Mouse (Mus musculus): ENCODE measurements around the gene Trip6.

The Trip6 gene

DNA sequence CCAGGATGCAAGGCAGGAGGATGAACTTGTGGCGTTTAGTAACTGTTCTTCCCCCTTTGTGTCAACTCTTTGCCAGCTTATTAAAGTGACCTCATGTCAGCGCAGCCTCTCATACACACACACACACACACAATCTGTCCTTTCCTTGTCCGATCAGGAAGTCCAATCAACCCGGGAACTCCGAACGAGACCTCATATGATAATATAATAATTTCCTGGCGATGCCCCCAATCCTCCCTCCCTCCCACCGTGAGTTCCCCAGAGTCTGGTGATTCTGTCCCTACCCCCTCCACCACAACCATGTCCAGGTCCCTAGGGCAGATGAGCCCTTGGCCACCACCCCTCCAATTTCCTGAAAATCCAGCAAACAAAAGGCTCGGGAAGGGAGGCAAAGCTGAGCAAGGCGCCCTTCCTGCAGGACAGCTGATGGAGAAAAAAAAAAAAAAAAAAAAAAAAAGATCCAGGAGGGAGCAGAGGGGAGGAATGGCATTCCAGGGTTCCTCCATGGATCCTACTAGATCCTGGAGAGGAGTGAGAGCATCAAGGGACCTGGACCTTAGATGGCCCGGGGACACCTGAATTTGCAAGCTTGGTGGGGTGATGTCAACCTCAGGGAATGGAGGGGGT, 24.6 kb upstream of the Trip6 start:
- DNase-seq (ENCODE audit: low read depth, low spot score), result peak; percentile 46

DNA sequence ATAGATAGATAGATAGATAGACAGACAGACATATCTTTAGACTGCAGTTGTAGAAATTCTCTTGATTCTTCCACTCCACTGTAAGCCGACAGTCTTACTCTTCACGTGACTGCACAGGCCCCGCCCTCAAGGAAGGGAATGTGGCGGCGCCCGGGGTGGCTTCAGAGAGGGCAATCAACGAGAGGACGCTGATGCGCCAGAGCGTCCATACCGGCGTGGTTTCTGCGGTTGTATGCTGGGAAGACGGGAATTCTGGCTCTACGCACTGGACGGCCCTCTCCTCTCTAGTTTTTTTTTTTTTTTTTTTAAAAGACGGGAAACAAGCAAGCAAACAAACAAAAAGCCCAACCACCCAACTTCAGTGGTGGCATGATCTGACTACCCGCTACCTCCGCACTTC, 24.1 kb upstream of the Trip6 start:
- DNase-seq (ENCODE audit: low read depth, low spot score), result peak; percentile 96

DNA sequence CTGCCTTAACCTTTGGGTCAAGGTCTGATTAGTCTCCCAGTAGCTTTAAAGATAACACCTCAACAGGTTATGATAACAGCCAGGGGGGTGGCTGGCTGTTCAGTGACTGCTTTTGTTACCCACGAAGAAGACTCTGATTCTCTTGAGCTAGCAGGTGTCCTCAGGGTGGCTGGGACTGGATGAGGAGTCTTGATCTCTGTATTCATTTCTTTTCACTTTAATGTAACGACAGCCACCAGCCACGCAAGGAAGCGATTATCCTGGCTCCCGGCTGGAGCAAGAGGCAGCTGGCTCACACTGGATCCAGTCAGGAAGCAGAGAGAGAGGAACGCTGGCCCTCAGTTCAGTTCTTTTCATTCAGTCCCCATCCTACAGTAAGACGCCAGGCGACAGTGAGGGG, 23.0 kb upstream of the Trip6 start:
- peak; percentile 97 for DNase-seq (ENCODE audit: low read depth, low spot score)

DNA sequence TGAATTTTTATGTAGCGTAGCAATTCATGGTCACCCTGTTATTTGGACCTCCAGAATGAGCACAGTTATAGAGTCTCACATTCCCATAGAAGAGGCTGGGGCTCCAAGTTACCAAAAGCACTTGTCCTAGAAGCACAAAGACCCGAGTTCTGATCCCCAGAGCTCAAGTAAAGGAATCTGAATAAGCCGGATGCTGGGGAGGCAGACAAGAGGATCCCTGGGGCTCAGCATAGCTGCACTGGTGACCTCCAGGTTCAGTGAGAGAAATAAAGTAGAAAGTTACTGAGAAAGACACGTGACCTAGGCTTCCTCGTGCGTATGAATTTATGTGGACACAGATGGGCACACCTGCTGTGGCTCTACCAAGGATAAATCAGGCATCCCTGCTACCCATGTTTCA, 20.9 kb upstream of the Trip6 start:
- DNase-seq (ENCODE audit: low read depth, low spot score), result no peak

DNA sequence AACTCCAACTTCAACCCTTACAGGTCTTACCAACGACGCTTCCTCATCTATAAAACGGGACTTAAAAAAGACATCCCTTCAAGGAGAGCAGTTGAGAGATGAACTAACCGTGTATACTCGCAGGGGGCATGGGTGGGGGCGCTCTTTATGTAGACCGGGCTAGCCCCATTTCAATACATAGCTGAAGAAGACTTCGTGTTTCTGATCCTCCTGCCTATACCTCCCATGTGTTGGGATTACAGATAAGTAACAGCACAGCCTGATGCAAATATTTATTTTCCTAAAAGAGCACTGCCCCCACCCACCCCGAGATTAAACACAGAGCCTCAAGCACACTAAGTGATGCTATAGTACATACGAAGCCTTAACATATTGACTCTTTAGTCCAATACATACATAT, 20.1 kb upstream of the Trip6 start:
- no peak for DNase-seq (ENCODE audit: low read depth, low spot score)

DNA sequence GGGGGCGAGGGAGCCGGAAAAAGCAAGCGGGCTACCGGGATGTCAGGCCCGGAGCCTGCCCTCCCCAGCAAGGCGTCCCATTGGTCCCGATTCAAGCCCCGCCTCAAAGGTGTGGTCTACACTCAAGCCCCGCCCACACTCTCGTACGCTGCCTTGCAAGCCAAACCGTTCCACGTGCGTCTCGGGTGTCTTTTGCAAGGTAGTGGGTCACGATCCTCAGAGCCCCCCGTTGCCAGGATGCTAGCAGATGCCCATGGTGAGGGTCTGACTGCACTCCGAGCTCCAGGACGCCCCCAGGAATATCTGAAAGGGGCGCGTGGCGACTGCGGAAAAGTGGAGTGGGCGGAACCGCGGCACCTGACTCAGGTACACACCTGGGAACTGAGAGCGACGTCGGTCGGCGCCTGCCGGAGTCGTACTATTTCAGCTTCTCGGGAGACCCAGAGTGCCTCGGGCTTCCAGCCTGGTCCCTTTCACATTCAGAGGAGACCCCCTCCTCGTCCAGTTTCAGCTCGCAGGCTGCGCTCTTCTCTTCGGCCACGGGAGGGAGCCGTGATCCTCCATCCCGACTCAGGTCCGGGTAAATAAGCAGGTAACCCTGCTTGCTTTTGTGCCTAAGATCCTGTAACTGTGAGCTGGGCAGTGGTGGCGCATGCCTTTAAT, 19.4 kb upstream of the Trip6 start, which contains the start of gene Slc12a9:
Slc12a9 (minus strand) TSS at position 86 of the 663 bp plus-strand sequence.
- DNase-seq (ENCODE audit: low read depth, low spot score), result peak; percentile 97

DNA sequence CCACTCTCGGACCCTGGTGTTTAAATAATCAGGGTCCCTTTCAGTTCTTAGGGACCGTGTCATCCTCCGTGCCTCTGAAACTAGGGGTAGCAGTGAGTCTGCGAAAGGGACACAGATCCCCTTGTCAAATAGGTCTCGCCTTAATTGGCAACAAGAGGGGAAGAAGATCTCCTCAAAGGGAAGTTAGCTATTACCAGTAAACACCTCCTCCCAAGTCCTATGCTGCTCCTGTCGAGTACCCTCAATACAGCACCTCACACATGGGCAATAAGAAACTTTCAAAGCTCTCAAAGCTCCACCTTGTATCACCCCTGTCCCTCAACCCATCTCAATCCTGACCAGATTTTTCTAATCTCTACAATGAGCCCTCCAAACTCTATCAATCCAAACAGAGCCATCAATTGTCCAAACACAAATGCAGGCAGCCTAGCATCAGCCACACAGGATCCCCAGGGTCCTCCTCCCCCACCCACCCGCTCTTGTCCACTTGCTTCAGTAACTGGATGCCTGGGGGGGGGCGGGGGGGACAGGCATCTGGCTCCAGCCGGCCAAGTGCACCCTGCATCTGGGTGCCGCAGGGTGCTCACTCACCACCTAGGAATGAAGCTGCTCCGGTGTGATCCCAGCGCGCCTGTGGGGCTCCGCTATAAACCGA, 18.8 kb upstream of the Trip6 start:
- no peak for DNase-seq (ENCODE audit: low read depth, low spot score)

DNA sequence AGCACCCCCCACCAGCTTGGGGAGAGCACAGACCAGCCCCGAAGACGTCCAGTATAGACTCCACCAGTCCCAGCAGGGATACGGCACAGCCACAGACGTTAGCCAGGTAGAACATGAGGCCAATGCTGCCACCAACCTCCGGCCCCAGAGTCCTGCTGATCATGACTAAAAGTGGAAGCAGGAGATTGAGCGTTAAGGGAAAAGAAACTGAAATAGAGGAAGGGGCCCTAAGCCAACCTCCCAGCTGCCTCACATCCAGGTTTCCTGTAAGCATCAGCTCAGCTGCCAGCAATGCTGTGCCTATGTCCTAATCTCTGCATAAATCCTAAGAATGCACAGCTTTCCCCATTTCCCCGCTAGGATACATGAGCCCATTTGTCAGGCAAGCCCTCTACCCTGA, 16.7 kb upstream of the Trip6 start:
- no peak for DNase-seq (ENCODE audit: low read depth, low spot score)

DNA sequence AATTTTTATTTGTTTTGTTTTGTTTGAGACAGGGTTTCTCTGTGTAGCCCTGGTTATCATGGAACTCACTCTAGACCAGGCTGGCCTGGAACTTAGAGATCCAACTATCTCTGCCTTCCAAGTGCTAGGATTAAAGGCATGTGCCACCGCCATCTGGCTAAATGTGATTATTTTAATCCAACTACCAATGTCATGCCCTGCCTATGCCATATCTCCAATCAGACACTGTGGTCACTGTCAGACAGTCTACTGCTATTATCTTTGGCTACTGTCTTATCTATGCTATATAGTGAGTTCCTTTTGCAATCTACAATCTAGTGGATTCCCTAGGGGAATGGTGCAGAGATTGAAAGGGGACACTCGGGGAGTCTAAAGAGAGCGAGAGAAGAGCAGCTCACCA, 6.8 kb upstream of the Trip6 start:
- DNase-seq (ENCODE audit: low read depth, low spot score), result no peak

DNA sequence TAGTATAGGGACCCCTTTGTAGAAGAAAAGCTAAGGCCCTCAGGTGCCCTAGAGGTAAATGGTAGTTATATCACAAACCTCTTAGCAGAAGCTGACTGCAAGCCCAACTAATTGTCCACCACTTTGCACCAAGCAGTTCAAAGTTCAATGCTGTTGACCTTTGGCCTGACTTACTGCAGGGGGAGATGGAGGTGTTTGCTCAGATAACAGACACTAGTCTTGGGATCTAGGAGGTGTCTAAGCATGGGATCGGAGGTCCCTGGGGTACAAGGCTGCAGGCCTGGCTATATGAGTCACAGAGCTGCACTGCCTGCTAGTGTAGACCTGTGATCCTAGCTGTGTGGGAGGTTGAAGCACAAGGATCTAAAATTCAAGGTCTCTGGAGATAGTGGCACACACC, 4.4 kb upstream of the Trip6 start:
- no peak for DNase-seq (ENCODE audit: low read depth, low spot score)

DNA sequence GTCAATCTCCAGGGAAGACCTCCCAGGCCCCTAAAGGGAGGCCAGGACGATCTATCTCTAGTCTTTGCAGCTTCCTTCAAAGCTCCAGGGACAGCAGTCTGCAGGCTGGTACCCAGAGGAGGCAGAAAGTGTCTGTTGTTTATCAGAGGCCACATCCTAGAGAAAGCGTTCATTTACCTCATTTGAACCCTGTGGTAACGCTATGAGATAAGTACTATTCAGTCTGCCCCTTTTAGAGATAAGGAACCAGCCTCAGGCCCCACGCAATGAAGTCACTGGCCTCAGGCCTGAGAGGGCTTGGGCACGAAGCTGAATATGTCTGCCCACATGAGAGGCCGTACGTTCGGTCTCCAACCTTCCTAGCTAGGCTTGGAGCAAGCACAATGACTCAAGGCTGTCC, 3.2 kb upstream of the Trip6 start:
- DNase-seq (ENCODE audit: low read depth, low spot score), result no peak

DNA sequence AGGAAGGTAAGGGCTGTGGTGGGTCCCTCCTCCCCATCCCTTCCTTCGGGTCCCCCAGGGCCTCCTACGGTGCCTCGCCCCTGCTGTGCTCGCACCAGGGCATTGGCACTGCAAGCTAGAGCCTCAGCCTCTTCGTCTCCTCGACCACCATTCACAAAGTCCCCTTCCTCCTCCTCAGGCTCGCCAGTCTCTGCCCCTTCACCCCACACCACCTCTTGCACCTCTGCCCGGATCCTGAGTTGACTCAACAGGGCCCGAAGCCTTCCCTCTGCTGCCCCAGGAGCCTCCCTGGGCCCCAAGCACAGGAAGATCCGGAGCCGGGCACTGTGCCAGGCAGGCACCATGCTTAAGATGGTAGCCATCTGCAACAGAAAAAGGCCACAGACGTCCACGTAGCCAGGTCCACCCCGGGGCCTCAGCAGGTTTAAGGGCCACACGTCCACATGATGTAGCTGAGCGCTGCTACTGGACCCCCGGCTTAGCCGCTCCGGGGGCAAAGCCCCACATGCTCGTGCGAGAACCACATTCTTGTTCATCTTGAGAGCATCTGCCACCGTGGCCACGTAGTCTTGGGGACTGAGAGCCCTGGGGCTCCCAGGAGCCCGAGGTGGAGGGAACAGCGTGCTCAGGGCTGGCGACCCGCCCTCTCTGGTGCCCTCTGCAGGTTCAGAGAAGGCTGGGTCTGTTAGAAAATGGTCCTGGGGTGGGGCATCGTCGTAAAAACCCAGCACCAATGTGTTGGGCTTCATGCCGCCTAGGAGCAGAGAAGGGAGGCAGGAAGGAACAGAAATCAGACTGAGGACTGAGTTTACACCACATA, 1.1 kb upstream of the Trip6 start:
- peak; percentile 75 for DNase-seq (ENCODE audit: low read depth, low spot score)

DNA sequence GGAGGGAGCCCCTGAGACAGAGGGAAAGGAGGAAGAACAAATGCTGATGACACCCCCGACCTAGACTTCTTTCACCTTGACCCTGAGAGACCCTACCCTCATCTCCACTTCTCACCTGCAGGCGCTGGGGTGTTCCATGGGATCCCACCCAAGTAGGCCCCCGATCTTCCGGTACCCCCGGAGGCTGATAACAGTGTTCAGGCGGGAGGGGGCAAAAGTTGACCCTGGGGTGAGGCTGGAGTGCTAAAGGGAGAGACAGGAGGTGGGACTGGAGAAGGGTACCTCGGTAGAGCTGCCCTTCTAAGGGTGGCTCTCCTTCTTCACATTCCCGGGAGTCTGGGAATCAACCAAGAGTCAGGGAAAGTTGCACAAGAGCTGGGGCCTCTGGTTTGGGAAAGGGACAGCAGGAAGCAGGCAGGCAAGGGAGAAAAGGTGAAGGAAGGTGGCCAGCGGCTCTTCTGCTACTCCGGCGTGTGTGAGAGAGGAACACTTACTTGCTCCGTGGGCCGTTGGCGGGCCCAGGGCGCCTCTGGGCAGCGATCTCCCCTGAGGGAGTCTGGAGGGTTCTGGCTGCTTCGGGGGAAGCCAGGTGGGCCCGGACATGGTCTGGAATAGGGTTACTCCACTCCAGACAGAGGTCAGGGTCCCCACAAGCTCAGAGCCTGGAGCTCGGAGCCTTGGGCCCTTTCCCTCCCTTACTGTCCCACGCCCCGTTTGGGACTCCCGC, 575 bp downstream of the Trip6 start:
- no peak for DNase-seq (ENCODE audit: low read depth, low spot score)

DNA sequence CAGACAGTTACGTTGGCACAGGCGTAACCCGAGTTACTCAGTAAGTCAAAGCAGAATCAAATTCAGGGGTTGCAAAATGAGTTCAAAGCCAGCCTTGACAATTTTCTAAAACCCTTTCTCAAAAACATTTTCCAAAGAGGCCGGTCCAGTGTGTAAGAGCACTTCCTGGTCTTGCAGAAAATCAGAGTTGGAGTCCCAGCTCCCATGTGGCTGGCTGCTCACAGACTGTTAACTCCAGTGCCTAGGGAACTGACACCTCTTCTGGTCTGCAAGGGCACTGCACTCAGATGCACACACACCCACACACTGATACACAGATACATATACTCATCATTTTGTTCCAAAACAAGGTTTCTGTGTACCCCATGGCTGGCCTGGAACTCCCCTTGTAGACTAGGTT, 5.8 kb downstream of the Trip6 start:
- peak; percentile 71 for DNase-seq (ENCODE audit: low read depth, low spot score)

DNA sequence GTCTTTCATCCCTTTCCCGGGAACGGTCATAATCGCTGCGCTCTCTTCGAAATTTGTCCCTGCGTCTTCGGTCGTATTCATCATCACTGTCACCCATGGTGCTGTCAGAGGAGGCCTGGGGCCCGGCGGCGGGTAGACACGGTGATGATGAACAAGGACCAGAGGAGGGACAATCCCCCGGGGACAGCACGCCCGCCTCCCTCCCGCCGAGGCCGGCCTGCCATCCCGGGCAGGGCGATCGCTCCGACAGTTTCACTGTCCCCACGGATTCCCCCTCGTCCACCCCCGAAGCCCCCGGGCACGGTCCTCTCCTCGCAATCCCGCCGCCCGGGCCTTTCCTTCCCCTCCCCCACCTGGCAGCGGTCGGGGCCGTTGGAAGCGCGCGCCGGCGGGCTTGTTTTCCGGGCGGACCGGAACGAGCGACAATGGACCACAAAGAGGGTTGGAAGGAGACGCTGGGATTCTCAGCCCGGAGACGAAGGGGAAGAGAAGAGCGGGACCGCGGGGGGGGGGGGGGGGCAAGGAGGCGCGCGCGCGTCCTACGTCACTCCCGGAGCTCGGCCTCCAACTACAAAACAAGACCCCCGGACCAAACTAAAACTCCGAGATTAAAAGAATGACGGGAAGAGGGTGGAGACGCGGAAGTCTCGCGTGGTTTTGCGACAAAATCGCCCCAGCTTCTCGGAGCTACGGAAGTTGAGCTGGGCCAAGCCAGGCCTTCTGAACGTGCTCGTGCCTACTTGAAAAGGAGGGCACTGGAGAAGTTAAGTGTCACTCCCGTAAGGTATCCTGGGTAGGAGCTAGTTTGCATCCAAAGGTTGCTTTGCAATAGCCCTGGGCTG, 6.9 kb downstream of the Trip6 start, which contains the start of gene Srrt:
Srrt (minus strand) TSS at position 604 of the 842 bp plus-strand sequence.
- DNase-seq (ENCODE audit: low read depth, low spot score), result peak; percentile 97

DNA sequence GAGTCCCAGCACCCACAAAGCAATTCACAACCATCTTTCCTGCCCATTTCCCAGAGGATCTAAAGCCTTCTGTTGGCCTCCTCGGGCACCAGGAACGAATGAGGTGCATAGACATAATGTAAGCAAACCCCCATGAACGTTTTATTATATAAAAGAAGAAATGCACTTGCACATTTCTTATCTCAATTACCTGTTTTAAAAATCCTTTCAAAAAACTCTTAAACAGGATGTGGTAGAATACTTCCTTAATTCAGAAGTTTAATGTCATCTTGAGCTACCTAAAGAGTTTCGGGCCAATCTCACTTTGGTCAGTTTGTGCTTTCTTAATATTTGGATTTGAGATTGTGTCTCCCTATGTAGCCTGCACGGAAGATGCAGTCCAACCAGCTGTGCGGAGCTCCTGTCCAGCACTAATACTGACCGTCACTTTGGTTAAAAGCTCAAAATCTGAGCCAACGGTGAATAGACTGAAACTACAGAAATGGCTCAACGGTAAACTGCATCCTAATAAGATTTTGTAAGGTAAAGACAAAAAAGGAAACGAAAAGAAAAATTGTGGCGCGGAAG, 7.7 kb downstream of the Trip6 start:
- no peak for DNase-seq (ENCODE audit: low read depth, low spot score)

DNA sequence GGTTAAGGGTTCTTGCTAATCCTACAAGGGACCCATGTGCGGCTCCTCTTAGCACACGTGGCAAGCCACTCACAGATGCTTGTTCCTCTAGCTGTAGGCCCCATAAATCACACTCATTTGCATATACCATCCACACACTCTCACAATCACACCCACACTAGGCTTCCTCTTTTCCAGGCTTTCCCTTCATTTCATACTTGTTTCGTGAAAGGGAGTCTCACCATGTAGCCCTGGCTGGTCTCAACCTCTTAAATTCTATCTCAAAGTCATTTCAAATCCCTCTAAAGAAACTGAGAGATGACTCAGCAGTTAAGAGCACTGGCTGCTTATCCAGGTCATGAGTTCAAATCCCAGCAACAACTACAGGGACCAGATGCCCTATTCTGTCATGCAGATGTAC, 8.4 kb downstream of the Trip6 start:
- DNase-seq (ENCODE audit: low read depth, low spot score), result peak; percentile 67

DNA sequence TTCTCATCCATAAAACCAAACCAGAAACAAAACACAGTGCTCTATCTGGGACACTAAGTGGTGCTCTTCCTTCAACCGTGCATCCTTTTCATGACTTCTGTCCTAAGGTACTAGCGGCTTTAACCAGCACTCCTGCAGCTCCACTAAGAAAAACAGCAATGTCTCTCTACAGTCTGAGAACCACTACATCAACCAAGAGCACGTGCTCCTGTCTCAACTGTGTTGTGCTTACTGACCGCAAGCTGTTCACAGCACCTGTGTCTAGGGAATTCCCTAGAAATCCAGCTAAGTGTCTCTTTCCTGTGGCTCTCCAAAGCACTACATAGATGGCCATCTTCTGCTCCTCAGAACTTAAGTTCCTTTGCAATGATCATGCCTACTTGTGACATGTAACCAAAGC, 9.4 kb downstream of the Trip6 start:
- DNase-seq (ENCODE audit: low read depth, low spot score), result no peak

DNA sequence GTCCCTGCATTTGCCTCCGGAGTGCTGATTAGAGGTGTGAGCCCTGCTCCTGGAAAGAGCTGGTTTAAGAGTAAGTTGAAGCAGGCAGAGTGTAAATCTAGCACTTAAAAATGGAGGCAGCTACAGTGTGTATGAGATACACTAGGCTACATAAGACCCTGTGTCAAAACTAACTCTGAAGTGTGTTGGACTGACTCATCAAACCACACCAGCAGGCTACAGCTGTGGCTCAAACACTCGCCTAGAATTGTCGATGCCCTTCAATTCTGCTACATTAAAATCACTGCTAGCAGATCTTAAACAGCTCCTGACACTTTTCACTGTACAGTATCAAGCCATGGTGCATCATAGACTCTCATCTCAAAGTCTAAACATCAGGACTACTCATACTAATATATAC, 10.0 kb downstream of the Trip6 start:
- no peak for DNase-seq (ENCODE audit: low read depth, low spot score)

DNA sequence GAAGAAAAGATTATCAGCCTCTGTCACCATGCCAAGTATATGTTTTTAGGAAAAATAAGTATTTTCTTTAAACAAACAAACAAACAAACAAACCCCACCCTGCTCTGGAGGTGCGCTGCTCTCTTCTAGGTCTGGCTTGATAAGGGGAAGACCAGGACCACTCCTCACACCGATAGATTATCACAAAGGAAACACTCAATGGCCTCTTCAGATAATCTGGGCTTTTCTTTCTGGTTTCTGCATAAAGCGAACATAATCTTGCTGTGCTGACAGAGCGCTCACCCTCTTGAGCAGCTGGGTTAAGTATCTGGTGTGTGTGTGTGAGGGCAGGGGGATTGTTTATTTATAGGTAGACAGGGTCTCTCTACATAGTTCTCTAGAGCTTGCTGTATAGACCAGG, 10.6 kb downstream of the Trip6 start:
- no peak for DNase-seq (ENCODE audit: low read depth, low spot score)
